Mouse (Mus musculus) erythroblast, adult 5-6 weeks (primary cell): ENCODE data around the gene Gm7942. TPM values are rescaled to one million over a fixed set of nuclear protein-coding genes. Genes with fewer than 3 reads are reported as not detected.
"Not testable (repeated sequence)": the region's sequence is repeated elsewhere in the genome, so short reads cannot be mapped to it uniquely, and the experiment has no call there.

Experiments used
- ATAC-seq: replicated peaks from 2 replicates; pipeline ENCODE4 v1.8.0; 2016; ENCODE audit warnings: moderate number of reproducible peaks, mild to moderate bottlenecking, moderate TSS enrichment, inconsistent platforms; ENCODE audit not compliant: poor library complexity, low FRiP score, severe bottlenecking
- total RNA-seq, 2 experiments: library from RNA; stranded (forward) in 1 of 2; stranded (reverse) in 1 of 2; fragments of 150-400 nt in 1 of 2; fragments of 200-764, 138-1000 nt in 1 of 2; gene quantifications; 2 replicates each; pipeline versions ENCODE4 v1.2.3 to v1.2.4; 2015 to 2017; ENCODE audit warnings: low replicate concordance in 2 of 2

Gm7942 gene
- total RNA-seq (2015; ENCODE audit: low replicate concordance): not detected in 2 replicates
- total RNA-seq (2017; ENCODE audit: low replicate concordance): not detected in 2 replicates

DNA sequence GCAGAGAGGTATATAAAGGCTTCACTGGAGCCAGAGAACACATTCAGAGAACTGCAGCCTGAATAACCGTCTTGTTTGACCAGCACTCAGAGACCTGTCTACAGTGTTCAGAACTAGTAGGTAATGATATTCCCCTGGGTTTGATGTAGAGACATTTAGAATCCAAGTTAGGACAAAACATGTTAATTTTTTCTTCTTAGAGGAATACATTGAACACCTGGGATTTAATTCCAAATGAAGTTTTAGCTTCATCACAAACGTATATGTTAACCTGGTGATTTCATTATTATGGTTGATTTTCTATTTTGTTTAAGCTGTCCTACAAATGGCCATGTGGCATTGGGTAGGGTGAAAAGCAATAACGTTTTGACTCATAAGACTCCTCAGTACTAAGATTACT lies at the start of gene Gm7942:
Gm7942 (plus strand) TSS at position 301 of the 400 bp plus-strand sequence.
- ATAC-seq: not testable (repeated sequence)

Other genes with a start within 250 kb of the Gm7942 start
- gene Gm3183, start 241.5 kb upstream of the Gm7942 start, total RNA-seq (2015; ENCODE audit: low replicate concordance): not detected in 2 replicates
- not detected in 2 replicates for gene Gm3183, start 241.5 kb upstream of the Gm7942 start, total RNA-seq (2017; ENCODE audit: low replicate concordance)
- not detected in 2 replicates for gene Gm6367, start 118.3 kb upstream of the Gm7942 start, total RNA-seq (2015; ENCODE audit: low replicate concordance)
- not detected in 2 replicates for gene Gm6367, start 118.3 kb upstream of the Gm7942 start, total RNA-seq (2017; ENCODE audit: low replicate concordance)
- not detected in 2 replicates for gene Gm16513, start 75.7 kb downstream of the Gm7942 start, total RNA-seq (2015; ENCODE audit: low replicate concordance)
- gene Gm16513, start 75.7 kb downstream of the Gm7942 start, total RNA-seq (2017; ENCODE audit: low replicate concordance): 0.56 TPM in 1 of 2 replicates, not detected in the other
- not detected in 2 replicates for gene Gm10424, start 165.8 kb downstream of the Gm7942 start, total RNA-seq (2015; ENCODE audit: low replicate concordance)
- gene Gm10424, start 165.8 kb downstream of the Gm7942 start, total RNA-seq (2017; ENCODE audit: low replicate concordance): not detected in 2 replicates
- gene Gm3259, start 199.0 kb downstream of the Gm7942 start, total RNA-seq (2015; ENCODE audit: low replicate concordance): not detected in 2 replicates
- not detected in 2 replicates for gene Gm3259, start 199.0 kb downstream of the Gm7942 start, total RNA-seq (2017; ENCODE audit: low replicate concordance)